Mouse (Mus musculus) liver, postnatal 0 days (tissue): Measurements from ENCODE around the gene Slc16a7. TPM values are rescaled to one million over a fixed set of nuclear protein-coding genes. Genes with fewer than 3 reads are reported as not detected.

Experiments
- ATAC-seq: fragments of 200-750 bp; cut with Nextera tagmentation; 2 replicates; pipeline ENCODE4 v1.8.0; 2017; ENCODE audit warnings: mild to moderate bottlenecking, moderate library complexity
- DNase-seq: peaks from one replicate; pipeline ENCODE4 v3.0.0-alpha.2; 2016
- H3K27ac ChIP-seq: fragments of 300-500 bp; sonication (generic); 2 replicates; pipeline ENCODE4 v1.5.1; 2014; ENCODE audit warnings: antibody characterized with exemption, moderate library complexity, mild to moderate bottlenecking, low read depth
- H3K27me3 ChIP-seq: fragments of 300-500 bp; sonication (generic); 2 replicates; pipeline ENCODE4 v1.6.1; 2014; ENCODE audit warnings: low read length, control low read depth, mixed read lengths; ENCODE audit not compliant: insufficient read depth
- H3K36me3 ChIP-seq: fragments of 300-500 bp; sonication (generic); replicated peaks from 2 replicates; pipeline ENCODE4 v1.6.1; 2014; ENCODE audit warnings: mild to moderate bottlenecking, control low read depth, low read length, moderate library complexity, mixed read lengths; ENCODE audit not compliant: insufficient read depth
- H3K4me1 ChIP-seq: fragments of 300-500 bp; sonication (generic); 2 replicates; pipeline ENCODE4 v1.6.1; 2014; ENCODE audit warnings: antibody characterized with exemption, mild to moderate bottlenecking, control low read depth; ENCODE audit not compliant: insufficient read depth
- H3K4me2 ChIP-seq: fragments of 300-500 bp; sonication (generic); 2 replicates; pipeline ENCODE4 v1.6.1; 2014; ENCODE audit warnings: low read depth, mild to moderate bottlenecking, low read length, moderate library complexity, mixed read lengths
- H3K4me3 ChIP-seq: fragments of 300-500 bp; sonication (generic); 2 replicates; pipeline ENCODE4 v1.5.1; 2014; ENCODE audit warnings: low read depth, low read length
- H3K9ac ChIP-seq: fragments of 300-500 bp; sonication (generic); replicated peaks from 2 replicates; pipeline ENCODE4 v1.6.1; 2014; ENCODE audit warnings: mild to moderate bottlenecking, moderate library complexity
- H3K9me3 ChIP-seq: fragments of 300-500 bp; sonication (generic); 2 replicates; pipeline ENCODE4 v1.6.1; 2016; ENCODE audit warnings: mild to moderate bottlenecking, control low read depth, low read length, mixed read lengths
- CTCF ChIP-seq: sonication (generic); IDR thresholded peaks from 2 replicates; pipeline ENCODE4 v1.5.1; 2016; ENCODE audit warnings: antibody characterized with exemption, low read depth
- EP300 ChIP-seq: IDR thresholded peaks from 2 replicates; pipeline ENCODE4 v1.6.1; 2016; ENCODE audit warnings: antibody characterized with exemption, low read depth, mild to moderate bottlenecking
- WGBS: fragments of 180-500 bp; shearing (Covaris S2); extraction: QIAGEN DNeasy Blood & Tissue Kit; methylation state at CpG from one replicate; pipeline ENCODE4 v1.1.7; 2014; ENCODE audit not compliant: insufficient replicate concordance; 5-methylcytosine and 5-hydroxymethylcytosine counted together
- polyA plus RNA-seq: library from polyadenylated mRNA; unstranded; fragments of >200 nt; fragmentation: Nextera tagmentation; extraction: Ambion mirVana; gene quantifications from 2 replicates; pipeline ENCODE4 v1.2.1, GENCODE M21; 2015

Gene Slc16a7
- polyA plus RNA-seq, 1 experiment from 2014 or later = 41.0 TPM

DNA sequence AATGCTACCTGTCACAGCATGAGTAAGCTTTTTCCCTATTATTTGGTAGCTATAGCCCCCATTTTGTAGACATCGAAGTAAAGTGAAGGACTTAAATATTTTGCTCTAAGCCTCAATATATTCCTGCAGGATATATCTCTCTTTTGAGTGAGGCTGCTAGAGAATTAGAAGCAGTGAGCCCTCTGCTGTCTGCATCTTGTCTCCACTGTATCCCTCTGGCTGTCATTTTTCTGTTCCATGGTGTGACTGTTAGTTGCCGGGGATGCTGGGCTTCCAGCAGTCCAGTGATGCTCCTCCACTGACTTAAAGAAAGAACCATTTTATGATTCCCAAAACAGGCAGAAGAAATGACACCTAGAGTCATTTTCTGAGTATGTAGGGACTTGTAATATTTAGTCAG, 78.4 kb downstream of the Slc16a7 start:
- Histone ChIP-seq H3K4me2 (no peak overlapping the region), H3K36me3 (no peaks in the 10 kb centered on the region), H3K9me3 (no peaks in the 10 kb centered on the region), H3K27ac (no peak overlapping the region), H3K9ac (no peak overlapping the region), H3K27me3 (no peaks in the 10 kb centered on the region), H3K4me1 (no peaks in the 10 kb centered on the region), H3K4me3 (no peak overlapping the region)
- no peak for TF ChIP-seq EP300
- no peak for TF ChIP-seq CTCF
- WGBS = 86% methylated on average over 2 of the region's 2 CpGs
- DNase-seq (no peak), ATAC-seq (no peak)

DNA sequence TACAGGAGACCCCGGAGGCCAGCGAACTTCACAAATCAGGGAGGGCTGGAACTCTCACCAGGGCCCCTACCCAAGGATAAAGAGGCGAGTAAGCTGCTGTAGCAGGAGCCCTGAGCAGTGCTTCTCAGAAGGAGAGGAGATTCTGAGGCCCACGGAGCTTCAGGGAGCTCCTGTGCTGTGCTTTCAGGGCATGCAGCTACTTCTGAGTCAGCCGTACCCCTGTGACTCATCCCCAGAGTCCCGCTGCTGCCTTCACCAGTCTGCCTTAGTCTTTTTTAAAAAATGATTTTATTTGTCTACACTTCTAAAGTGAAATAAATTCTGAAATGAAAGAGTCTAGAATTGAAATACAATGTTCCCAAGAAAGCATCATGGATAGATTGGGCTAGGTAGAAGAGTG, 91.2 kb downstream of the Slc16a7 start:
- Histone ChIP-seq H3K4me1 (no peaks in the 10 kb centered on the region), H3K4me3 (no peak overlapping the region), H3K27me3 (no peaks in the 10 kb centered on the region), H3K27ac (no peak overlapping the region), H3K9ac (no peak overlapping the region), H3K36me3 (no peaks in the 10 kb centered on the region; the same call in 1 of the 2 replicates), H3K4me2 (no peak overlapping the region), H3K9me3 (no peaks in the 10 kb centered on the region)
- 73% methylated on average over 6 of the region's 6 CpGs for WGBS
- TF ChIP-seq EP300 (no peak), CTCF (no peak)
- no peak for DNase-seq
- ATAC-seq = no peak

DNA sequence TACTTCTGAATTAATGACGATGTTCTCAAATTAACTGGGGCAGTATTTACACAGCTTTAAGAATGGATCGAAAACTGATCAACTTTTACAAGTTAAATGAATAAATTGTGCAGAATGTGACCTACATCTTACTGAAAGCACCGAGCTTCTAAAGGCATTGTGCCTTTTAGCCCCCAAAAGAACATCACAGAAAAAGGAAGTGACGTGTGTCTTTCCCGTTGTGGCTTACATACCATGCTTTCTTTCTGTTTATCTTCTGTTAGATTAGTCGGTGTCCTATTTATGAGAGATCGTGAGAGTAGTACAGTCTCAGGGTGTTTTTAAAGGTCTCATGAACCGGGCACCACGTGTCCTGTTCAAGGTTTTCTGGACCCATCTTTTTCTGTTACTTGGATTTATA, 98.9 kb downstream of the Slc16a7 start:
- H3K9ac ChIP-seq = no peak overlapping the region
- 0 out of 2 replicates have a peak, but pooled peaks cover 4% of the 10 kb centered on the region for H3K36me3 ChIP-seq
- H3K9me3 ChIP-seq = no peaks in the 10 kb centered on the region
- no peak overlapping the region for H3K27ac ChIP-seq
- no peaks in the 10 kb centered on the region for H3K4me1 ChIP-seq
- H3K27me3 ChIP-seq = no peaks in the 10 kb centered on the region
- ATAC-seq (no peak), DNase-seq (no peak)
- no peak overlapping the region for H3K4me3 ChIP-seq
- H3K4me2 ChIP-seq = no peak overlapping the region
- TF ChIP-seq CTCF (no peak), EP300 (no peak)
- 54% methylated on average over 9 of the region's 9 CpGs for WGBS

DNA sequence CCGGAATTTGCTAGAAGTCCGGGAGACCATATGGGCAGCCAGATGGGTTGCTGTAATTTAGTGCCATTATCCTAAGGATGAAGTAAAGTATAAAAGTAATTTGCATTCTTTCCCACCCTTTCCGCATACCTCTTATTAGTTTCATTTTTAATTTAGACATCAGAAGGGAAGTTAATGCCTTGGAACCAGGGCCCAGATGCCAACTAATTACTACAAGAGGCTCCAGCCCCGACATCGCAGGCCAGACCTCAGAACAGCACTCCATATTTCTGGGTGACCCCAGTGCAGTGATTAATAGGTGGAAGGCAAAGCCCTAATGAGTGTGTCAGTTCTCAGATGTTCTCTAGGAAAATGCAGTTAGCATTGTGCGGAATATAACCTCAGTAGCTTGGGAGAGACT, 100.7 kb downstream of the Slc16a7 start:
- Histone ChIP-seq H3K36me3 (0 out of 2 replicates have a peak, but pooled peaks cover 4% of the 10 kb centered on the region), H3K4me1 (no peaks in the 10 kb centered on the region), H3K27me3 (no peaks in the 10 kb centered on the region), H3K4me3 (no peak overlapping the region), H3K4me2 (no peak overlapping the region), H3K9ac (no peak overlapping the region), H3K27ac (no peak overlapping the region), H3K9me3 (no peaks in the 10 kb centered on the region)
- DNase-seq (no peak), ATAC-seq (no peak)
- TF ChIP-seq CTCF (no peak), EP300 (no peak)
- WGBS = 84% methylated on average over 6 of the region's 6 CpGs

DNA sequence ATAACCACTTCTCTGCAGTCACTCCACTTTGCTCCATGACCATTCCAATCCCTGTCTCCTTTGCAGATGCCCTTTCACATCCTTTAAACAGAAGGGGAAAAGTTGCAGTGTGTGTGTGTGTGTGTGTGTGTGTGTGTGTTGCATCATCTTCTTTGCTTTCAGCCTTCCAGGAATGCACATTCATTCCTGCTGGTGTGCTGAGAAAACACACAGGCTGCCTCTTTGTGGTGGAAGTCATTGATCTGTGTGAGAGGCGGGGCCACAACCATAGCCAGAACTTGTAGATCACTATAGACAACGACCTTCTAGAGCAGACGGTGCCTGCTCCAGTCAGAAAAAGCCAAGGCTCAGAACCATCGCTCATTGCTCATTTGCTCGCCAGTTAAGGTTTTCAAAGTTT, 103.9 kb downstream of the Slc16a7 start:
- DNase-seq = peak; percentile 64
- Histone ChIP-seq H3K9me3 (no peaks in the 10 kb centered on the region), H3K4me1 (no peaks in the 10 kb centered on the region), H3K36me3 (no peaks in the 10 kb centered on the region), H3K9ac (no peak overlapping the region), H3K27me3 (no peaks in the 10 kb centered on the region), H3K4me3 (no peak overlapping the region), H3K4me2 (no peak overlapping the region), H3K27ac (no peak overlapping the region)
- WGBS = 56% methylated on average over 5 of the region's 5 CpGs
- ATAC-seq = peak; percentile 80
- TF ChIP-seq EP300 (peak; percentile 28; the same call in 1 of the 2 replicates), CTCF (no peak)

DNA sequence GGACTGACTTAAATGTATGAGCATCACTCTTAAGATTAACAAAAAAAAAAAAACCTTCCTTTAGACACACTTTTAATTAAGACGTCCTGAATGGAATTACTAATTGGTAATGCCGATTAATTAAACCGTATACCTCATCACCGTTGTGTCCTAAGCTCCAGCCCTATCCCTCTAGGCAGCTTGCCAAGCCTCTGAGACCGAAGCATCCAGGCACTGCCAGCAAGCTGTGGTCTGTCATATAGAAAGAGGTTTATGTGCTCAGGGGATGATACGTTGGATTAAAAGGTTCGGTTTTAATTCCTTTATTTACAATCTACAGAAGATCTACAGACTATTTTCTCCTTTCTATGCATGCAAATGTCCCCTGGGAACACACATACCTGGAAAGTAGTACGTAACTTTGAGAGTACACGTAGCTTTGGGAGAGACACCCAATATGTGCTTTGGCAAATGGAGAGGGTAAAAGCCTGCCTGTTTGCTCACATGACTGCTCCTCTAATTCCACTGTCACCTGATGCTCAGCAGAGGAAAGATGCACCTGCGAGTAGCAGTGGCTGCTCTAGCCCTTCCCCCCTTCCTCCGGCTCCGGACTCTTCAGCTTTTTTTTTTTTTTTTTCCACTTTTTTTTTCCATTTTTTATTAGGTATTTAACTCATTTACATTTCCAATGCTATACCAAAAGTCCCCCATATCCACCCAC, 114.0 kb downstream of the Slc16a7 start:
- no peaks in the 10 kb centered on the region for H3K36me3 ChIP-seq
- TF ChIP-seq EP300 (no peak), CTCF (no peak)
- H3K9ac ChIP-seq = no peak overlapping the region
- H3K27ac ChIP-seq = no peak overlapping the region
- H3K4me2 ChIP-seq = no peak overlapping the region
- no peaks in the 10 kb centered on the region for H3K27me3 ChIP-seq
- 78% methylated on average over 12 of the region's 12 CpGs for WGBS
- DNase-seq (no peak), ATAC-seq (no peak)
- H3K4me3 ChIP-seq = no peak overlapping the region
- no peaks in the 10 kb centered on the region for H3K9me3 ChIP-seq
- H3K4me1 ChIP-seq = peaks cover 18% of the 10 kb centered on the region
